Mouse (Mus musculus) natural killer cell, adult 2 months (primary cell): Measurements from ENCODE around the gene Tmsb15l.
"Not testable (repeated sequence)": the region's sequence is repeated elsewhere in the genome, so short reads cannot be mapped to it uniquely, and the experiment has no call there.

ENCODE experiments used
- DNase-seq, 2 experiments: peaks; one replicate each; pipeline ENCODE4 v3.0.0; 2022; ENCODE audit warnings: low spot score in 2 of 2

Gene Tmsb15l

DNA sequence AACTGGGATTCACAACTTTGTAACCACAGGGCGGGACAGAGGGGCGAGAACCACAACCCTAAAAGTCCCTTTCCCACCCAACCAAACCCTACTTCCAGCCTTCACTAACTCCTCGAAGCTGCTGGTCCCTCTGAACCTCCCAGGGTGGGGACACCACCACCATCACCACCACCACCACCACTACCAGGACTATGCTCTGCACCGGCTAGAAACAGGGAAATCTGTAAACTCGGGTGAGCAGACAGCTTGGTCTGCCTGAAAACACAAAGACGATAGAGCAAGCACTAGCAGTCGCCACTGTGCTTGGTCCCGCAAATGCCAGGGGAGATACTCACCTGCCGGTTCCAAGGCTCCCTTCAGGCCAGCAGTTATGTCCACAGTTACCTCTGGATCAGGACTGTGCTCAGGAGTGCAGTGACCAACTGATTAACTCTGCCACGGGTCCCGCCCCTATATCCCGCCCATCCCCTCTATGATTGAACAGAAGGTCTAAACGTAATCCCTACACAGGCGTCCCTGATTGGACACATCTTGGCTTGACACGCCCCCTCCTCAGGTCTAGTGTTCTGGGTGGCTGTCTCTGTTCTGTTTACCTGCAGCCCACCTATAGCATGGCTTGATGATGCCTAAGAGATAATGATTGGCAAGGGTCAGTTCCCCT lies at the start of gene Tmsb15l, which contains the start of gene Tmsb15b1:
TSS of gene Tmsb15l (minus strand) at position 446 of the 661 bp plus-strand sequence.
TSS of gene Tmsb15b1 (minus strand) at position 451 of the 661 bp plus-strand sequence.
- peak; percentile 28 to 76 for DNase-seq

DNA sequence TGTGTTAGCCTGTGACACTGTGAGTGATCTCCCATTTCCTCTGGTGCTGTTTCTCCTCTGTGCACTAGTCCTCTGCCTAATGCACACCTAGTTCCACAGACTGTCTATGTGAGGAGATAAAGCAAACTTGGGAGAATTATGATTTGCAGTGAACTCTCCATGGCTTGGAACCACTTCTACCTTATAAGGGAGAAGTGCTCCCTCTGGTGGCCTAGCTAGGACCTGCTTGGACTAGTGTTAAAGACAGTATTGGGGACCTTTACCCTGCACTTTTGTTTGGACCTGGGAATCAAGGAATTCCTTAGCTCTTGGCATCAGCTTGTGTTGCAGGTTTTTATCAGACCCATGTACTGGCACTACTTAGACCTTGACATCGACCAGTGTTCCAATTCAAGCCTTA lies 42.6 kb upstream of the Tmsb15l start:
- peak; percentile 31 to 57 for DNase-seq

DNA sequence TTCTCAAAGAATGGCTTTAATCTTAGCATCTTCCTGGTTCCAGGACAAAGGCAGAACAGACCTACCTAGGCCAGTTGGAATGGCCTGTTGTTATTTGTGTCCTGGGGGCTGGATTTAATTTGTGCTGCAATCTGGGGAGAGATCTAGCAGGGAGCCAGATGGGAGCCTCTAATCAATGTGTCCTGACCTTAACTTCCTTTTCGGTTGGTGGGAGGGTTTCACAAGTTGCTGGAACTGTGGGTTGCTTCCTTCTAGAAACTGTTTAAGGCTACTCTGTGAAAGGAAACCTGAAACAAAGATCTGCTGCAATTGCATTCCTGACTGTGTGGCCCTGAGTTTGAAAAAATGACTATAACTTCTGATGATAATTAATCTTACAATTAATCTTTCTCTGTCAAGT lies 41.0 kb upstream of the Tmsb15l start:
- no peak for DNase-seq

DNA sequence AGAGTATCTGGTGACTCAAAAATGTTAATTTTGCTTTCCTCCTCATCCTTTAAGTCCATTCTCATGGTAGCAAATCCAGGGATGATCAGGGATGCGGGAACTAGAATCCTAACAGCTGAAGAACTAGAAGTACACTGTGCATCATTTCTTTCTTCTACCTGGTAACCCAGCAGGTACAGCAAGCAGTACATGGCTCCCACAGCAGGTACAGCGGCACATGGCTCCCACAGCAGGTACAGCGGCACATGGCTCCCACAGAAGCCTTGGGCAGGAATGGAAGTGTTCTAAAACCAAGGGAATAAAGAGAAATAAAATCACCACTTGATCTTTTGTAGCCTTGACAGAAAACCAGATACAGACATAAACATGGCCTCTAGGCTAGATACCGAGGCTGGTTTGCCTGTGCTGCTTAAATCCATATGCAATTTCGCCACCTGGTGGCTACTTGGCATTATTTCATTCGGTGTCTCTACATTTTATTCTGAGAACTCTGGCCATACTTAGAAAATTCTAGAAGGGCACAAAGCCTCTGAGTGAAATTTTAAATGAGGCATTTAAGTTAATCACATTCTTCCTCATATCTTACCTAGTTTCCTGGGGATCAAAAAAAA lies 38.5 kb upstream of the Tmsb15l start:
- peak; percentile 39 to 57 for DNase-seq

DNA sequence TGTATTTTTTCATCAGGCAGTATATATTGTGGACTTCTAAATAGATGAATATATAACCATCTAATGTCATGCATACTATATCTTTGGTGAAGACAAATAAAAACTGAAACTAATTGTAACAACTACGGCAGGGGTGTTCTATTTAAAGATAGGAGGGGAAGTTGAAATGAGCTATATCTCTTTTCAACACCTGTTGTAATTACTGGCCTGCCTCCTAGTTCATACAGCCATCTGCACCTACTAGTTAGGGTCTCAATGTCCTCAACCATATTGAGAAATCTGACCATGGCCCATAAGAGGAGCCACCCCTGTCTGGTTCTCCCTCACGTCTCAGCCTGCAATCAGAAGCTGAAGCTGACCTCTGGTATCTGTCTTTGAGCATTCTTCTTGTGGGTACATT lies 19.6 kb upstream of the Tmsb15l start:
- no peak for DNase-seq

DNA sequence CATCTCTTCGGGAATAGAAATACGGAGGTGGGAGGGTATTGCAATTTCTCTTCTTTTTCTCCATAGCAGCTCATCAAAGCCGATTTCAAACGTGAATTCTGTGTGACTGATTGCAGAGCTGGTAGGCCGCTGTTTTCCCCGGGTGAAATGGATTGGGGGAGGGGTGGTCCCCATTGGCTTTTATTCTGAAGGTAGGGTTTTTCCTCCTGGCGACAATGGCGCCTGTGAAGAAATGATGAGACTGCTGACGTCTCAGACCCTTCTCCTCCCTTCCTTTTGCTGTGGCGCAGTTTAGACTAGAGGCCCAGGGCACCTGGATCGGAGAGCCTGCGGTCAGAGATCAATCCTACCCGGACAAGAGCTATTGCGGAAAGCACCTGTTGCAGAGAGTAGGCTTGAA lies 17.0 kb upstream of the Tmsb15l start:
- DNase-seq = no peak

DNA sequence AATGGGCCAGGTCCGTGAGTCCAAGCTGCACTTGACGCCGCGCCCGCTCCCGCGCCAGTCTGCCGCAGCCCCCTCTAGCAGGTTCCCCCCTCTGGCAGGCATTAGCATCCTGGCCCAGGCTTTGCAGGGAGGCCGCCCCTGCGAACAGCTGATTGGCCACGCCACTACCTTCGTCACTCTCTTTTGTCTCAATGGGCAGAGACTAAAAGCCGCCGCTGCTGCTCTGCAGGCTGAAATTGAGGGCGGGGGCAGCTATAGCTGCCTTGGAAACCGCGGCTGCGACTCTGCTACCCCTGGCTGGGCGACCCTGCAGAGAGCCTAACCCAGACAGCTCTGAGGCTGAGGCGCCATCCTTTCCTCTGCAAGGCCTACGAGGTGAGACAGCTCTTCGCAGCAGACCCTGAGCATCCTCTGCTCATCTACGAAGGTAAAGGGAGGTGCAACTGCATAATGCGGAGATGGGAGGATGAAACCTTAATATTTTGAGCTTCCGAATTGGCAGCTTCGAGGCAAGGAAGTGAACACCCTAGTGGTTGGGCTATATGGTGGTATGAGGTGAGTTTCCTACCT lies 16.4 kb upstream of the Tmsb15l start, which contains the start of gene Zcchc18:
TSS of gene Zcchc18 (plus strand) at position 178 of the 570 bp plus-strand sequence.
- DNase-seq = peak; percentile 56 to 63

DNA sequence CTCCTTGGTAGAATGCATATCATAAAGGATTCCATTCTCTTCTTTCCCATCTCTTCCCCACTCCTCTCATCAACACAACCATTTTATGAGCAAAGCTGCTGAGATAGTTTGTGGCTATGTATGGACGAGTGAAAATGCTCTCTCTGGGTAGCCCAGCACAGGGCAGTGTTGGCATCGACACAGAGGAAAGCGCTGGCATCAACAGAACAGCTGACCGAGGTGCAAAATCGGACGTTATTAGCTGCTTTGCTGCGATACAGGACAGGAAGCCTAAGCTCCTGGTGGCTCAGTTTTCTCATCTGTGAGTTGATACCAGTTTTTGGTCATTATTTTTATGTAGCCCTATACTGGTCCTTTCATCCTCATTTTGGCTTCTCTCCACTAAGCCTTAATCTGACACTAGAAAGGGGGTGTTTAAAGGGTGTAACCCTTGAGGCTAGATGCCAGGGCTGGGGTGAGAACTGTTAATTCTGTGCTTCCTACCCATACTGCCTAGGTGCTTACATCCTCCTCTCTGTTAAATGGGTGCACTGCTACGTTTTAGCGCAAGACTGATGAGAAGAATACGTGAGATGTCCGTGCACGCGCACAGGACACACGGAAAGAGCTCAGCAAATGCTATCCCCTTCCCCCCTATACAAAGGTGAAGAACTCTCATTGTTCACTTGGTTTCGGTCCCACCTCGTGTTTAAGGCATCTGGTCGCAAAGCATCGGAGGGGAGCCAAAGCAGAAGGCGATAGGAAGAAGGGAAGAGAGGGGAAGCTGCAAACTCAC lies 15.7 kb upstream of the Tmsb15l start:
- DNase-seq = peak; percentile 3 to 5

DNA sequence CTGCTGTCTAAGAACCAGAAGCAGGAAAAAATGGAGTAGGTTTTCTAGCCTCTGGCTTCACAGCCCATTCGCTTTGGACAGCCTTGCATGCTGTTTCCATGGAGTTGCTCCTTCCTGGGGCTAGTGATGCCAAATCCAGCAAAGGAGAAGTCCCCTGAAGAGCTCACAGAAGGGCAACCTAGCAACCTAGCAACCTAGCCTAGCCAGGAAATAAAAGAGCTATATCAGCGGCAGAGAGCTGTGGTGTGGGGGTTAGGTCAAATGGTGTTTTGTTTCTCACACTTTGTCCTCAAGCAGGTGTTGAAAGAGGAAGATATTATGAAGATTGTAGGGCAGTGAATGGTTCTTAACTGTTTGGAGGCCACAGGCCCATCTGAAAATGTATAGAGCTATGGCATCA lies 14.6 kb upstream of the Tmsb15l start:
- DNase-seq = peak; percentile 5 to 20

DNA sequence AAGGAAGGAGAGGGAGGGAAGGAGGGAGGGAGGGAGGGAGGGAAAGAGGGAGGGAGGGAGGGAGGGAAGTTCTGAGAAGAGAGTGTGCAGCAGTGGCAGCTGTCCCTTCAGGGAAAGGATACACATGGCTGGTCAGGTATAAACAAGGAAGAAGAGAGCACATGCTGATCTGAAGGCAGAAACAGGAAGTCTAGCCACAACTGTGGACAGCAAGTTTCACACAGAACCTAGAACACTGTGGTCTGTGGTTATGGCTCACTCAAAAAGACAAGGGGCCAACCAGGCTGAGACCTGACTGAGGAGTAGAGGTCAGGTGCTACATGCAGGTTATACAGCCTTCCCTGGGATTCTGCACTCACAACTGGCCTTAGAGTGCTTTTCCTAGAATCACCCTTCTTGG lies 9.4 kb upstream of the Tmsb15l start:
- peak; percentile 55 to 64 for DNase-seq

DNA sequence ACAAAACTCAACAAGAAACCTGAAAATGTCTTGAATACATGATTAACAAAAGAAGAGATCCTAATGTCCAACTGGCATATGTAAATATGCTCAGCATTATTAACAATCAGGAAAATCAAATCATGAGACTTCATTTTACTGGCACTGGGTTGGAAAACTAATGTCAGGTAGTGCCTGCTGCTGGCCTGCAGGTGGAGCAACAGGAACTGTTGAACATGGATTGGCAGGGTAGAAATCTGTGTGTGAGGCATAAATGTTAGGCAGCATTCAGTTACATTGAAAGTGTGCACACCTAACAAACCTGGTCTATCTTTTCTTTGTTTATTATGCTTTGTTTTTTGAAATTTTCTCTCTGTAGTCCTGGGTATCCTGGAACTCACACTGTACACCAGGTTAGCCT lies 1.9 kb upstream of the Tmsb15l start:
- peak in 1 of 2 experiments; percentile 18 for DNase-seq

DNA sequence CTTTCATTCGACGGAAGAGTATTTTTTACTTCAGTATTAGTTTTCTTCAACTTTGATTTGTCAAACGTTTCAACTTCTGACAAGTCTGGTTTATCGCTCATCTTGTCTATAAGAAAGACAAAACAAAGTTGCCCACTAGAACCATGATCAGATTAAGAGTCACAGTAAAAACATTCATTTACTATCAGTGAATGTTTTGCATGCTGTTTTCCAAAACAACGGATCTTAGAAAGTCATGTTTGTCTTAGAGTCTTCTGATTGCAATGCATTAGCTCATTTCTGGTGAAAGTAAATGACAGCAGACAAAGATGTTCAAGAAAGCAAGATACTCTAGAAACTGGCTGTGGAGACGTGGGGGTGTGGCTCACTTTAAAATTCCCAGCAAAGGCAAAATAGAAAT lies 1.3 kb downstream of the Tmsb15l start, which contains the start of gene Tmsb15b2:
TSS of gene Tmsb15b2 (minus strand) at position 101 of the 400 bp plus-strand sequence.
- DNase-seq = not testable (repeated sequence)

DNA sequence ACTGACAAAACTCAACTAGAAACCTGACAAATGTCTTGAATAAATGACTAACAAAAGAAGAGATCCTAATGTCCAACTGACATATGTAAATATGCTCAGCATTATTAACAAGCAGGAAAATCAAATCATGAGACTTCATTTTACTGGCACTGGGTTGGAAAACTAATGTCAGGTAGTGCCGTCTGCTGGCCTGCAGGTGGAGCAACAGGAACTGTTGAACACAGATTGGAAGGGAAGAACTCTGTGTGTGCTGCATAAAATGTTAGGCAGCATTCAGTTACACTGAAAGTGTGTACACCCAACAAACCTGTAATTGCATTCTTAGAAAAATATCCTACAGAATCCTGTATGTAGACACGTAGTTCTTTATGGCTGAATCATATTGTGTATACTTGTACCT lies 17.0 kb downstream of the Tmsb15l start:
- peak in 1 of 2 experiments; percentile 5 for DNase-seq

DNA sequence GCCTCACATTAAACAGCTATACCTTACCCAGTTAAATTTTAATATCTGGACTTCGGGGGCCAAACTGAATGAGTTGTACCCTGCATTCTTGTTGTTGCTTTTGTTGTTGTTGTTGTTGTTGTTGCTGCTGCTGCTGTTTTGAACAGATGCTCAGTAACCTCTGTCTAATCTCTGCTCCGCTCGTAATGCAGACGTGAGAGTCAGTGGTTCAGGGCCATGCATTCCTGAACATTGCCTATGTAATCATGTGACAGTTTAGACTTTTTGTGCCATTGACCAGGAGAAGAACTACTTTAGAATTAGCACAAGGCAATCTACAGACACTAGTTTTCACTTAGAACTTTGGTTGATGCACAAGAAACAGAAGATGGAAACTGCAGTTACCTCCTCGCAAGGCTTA lies 18.4 kb downstream of the Tmsb15l start:
- DNase-seq = not testable (repeated sequence)

DNA sequence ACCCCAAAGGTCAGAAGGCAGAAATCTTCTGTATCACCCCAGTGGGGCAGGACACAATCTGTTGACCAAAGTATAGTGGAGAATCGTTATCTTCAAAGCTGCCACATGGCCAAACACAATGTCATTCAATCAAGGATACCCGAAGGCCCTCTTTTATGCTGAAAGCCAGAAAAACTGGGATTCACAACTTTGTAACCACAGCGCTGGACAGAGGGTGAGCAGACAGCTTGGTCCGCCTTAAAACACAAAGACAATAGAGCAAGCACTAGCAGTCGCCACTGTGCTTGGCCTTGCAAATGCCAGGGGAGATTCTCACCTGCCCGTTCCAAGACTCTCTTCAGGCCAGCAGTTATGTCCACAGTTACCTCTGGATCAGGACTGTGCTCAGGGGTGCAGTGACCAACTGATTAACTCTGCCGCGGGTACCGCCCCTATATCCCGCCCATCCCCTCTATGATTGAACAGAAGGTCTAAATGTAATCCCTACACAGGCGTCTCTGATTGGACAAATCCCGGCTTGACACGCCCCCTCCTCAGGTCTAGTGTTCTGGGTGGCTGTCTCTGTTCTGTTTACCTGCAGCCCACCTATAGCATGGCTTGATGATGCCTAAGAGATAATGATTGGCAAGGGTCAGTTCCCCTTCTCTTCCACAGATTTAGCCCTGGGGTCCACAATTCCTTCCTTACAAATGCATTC lies 18.9 kb downstream of the Tmsb15l start:
- DNase-seq = peak in 1 of 2 experiments; percentile 54

DNA sequence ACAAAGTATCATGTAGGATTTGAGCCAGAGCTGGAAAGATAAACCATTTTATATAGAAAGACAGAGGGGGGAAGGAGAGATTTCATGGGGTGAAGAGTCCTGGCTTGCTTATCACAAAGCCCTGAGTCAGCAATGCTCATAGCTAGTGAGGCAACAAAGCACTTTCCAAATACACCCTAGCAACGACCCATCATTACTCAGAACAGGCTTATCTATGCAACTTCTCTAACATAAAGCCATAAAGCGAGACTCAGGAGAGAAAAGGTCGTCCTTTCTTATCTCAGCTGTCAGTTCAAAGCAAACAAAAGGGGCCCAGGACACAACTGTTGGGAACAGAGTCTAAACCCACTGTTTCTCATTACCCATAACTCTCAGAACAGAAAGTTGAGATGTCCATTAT lies 38.7 kb downstream of the Tmsb15l start:
- DNase-seq = no peak

DNA sequence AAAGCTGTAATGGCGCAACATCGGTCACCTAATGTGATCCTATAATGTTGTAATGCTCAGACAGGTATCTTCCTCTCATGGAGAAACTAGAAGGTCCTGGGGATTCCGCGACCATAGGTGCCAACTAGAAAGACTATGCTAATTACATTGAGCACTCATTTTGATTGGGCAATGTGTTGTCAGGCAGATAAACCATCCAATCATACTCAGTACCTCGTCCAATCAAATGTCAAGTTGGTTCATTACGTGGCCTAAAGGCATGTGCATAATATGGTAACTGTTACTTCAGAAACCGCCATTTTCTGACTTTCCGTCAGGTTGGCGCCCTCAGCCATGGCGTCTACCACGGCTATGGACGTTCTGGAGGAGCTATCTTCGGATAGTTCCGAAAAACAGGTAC lies 49.6 kb downstream of the Tmsb15l start, which contains the start of gene H2bfm:
TSS of gene H2bfm (plus strand) at position 295 of the 400 bp plus-strand sequence.
- DNase-seq = no peak

DNA sequence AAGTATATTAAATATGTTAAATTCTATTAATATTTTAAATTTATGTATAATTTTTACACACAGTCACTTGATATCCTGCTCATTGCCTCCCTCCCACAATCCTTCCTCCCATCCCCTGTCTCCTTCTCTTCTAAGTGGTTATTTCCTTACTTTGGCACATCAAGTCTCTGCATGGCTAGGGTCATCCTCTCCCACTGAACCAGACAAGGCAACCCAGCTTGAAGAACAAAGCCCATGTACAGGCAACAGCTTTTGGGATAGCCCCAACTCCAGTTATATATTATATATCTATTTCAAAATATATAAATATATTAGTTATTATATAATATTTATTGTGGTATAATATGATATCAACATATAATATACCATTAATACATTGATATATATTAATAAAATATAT lies 50.8 kb downstream of the Tmsb15l start:
- DNase-seq = no peak
